Mouse (Mus musculus): ENCODE results near the gene Cdk1.

Gene Cdk1

GRCm38 (mm10) chr10:69348206-69348605, 4.5 kb downstream of the Cdk1 start:
- no peak for DNase-seq (ENCODE audit: low read depth, low spot score)

GRCm38 (mm10) chr10:69342328-69342727, 10.4 kb downstream of the Cdk1 start:
- DNase-seq (ENCODE audit: low read depth, low spot score), result no peak

- no peak for DNase-seq (ENCODE audit: low read depth, low spot score)
Measured at GRCm38 (mm10) chr10:69341570-69342227, 11.0 kb downstream of the Cdk1 start.

GRCm38 (mm10) chr10:69340001-69340400, 12.7 kb downstream of the Cdk1 start:
- no peak for DNase-seq (ENCODE audit: low read depth, low spot score)

- DNase-seq (ENCODE audit: low read depth, low spot score), result no peak
Measured at GRCm38 (mm10) chr10:69336219-69336618, 16.5 kb downstream of the Cdk1 start.

GRCm38 (mm10) chr10:69335611-69336010, 17.1 kb downstream of the Cdk1 start:
- DNase-seq (ENCODE audit: low read depth, low spot score), result no peak

- DNase-seq (ENCODE audit: low read depth, low spot score), result no peak
Measured at GRCm38 (mm10) chr10:69335195-69335536, 17.6 kb downstream of the Cdk1 start.

- DNase-seq (ENCODE audit: low read depth, low spot score), result no peak
Measured at GRCm38 (mm10) chr10:69334271-69335194, 18.2 kb downstream of the Cdk1 start.

- DNase-seq (ENCODE audit: low read depth, low spot score), result no peak
Measured at GRCm38 (mm10) chr10:69333212-69333611, 19.5 kb downstream of the Cdk1 start.

- no peak for DNase-seq (ENCODE audit: low read depth, low spot score)
Measured at GRCm38 (mm10) chr10:69331231-69331630, 21.5 kb downstream of the Cdk1 start.

GRCm38 (mm10) chr10:69328656-69329046, 24.1 kb downstream of the Cdk1 start:
- DNase-seq (ENCODE audit: low read depth, low spot score), result no peak

- no peak for DNase-seq (ENCODE audit: low read depth, low spot score)
Measured at GRCm38 (mm10) chr10:69328029-69328655, 24.6 kb downstream of the Cdk1 start.

- no peak for DNase-seq (ENCODE audit: low read depth, low spot score)
Measured at GRCm38 (mm10) chr10:69327362-69327761, 25.4 kb downstream of the Cdk1 start.

- no peak for DNase-seq (ENCODE audit: low read depth, low spot score)
Measured at GRCm38 (mm10) chr10:69326433-69326832, 26.3 kb downstream of the Cdk1 start.

GRCm38 (mm10) chr10:69324816-69325215, 27.9 kb downstream of the Cdk1 start:
- DNase-seq (ENCODE audit: low read depth, low spot score), result no peak

GRCm38 (mm10) chr10:69323986-69324385, 28.8 kb downstream of the Cdk1 start:
- DNase-seq (ENCODE audit: low read depth, low spot score), result no peak

GRCm38 (mm10) chr10:69321519-69322035, 31.2 kb downstream of the Cdk1 start:
- DNase-seq (ENCODE audit: low read depth, low spot score), result no peak

- DNase-seq (ENCODE audit: low read depth, low spot score), result peak; percentile 88
Measured at GRCm38 (mm10) chr10:69320667-69321518, 31.8 kb downstream of the Cdk1 start.

GRCm38 (mm10) chr10:69318514-69318913, 34.2 kb downstream of the Cdk1 start:
- no peak for DNase-seq (ENCODE audit: low read depth, low spot score)

- no peak for DNase-seq (ENCODE audit: low read depth, low spot score)
Measured at GRCm38 (mm10) chr10:69313944-69314343, 38.8 kb downstream of the Cdk1 start.

GRCm38 (mm10) chr10:69311867-69312266, 40.9 kb downstream of the Cdk1 start:
- no peak for DNase-seq (ENCODE audit: low read depth, low spot score)

Data from mesoderm, embryonic 11.5 days (tissue).